Mouse (Mus musculus) kidney, embryonic 14.5 days (tissue): ENCODE measurements around the gene Rcor1. TPM values are rescaled to one million over a fixed set of nuclear protein-coding genes. Genes with fewer than 3 reads are reported as not detected.

ENCODE experiments used
- ATAC-seq: fragments of 200-750 bp; cut with Nextera tagmentation; 2 replicates; pipeline ENCODE4 v1.8.0; 2017; ENCODE audit warnings: moderate number of reproducible peaks, mild to moderate bottlenecking, moderate TSS enrichment, moderate library complexity; ENCODE audit not compliant: low FRiP score, low TSS enrichment
- H3K27ac ChIP-seq: fragments of 300-500 bp; sonication (generic); 2 replicates; pipeline ENCODE4 v1.5.1; 2014; ENCODE audit warnings: low read depth, mild to moderate bottlenecking, low read length, moderate library complexity, mixed read lengths
- H3K27me3 ChIP-seq: fragments of 300-500 bp; sonication (generic); 2 replicates; pipeline ENCODE4 v1.6.1; 2014; ENCODE audit warnings: mild to moderate bottlenecking, low read length; ENCODE audit not compliant: control insufficient read depth, insufficient read depth
- H3K36me3 ChIP-seq: fragments of 300-500 bp; sonication (generic); 2 replicates; pipeline ENCODE4 v1.6.1; 2014; ENCODE audit warnings: low read length, mixed read lengths; ENCODE audit not compliant: control insufficient read depth, insufficient read depth
- H3K4me1 ChIP-seq: fragments of 300-500 bp; sonication (generic); 2 replicates; pipeline ENCODE4 v1.6.1; 2014; ENCODE audit warnings: low read length, mixed read lengths; ENCODE audit not compliant: control insufficient read depth, insufficient read depth
- H3K4me2 ChIP-seq: fragments of 300-500 bp; sonication (generic); replicated peaks from 2 replicates; pipeline ENCODE4 v1.6.1; 2014; ENCODE audit warnings: low read depth, mild to moderate bottlenecking, low read length
- H3K4me3 ChIP-seq: fragments of 300-500 bp; sonication (generic); 2 replicates; pipeline ENCODE4 v1.5.1; 2014; ENCODE audit warnings: mild to moderate bottlenecking, low read length
- H3K9ac ChIP-seq: fragments of 300-500 bp; sonication (generic); 2 replicates; pipeline ENCODE4 v1.6.1; 2014; ENCODE audit warnings: low read depth, mild to moderate bottlenecking, low read length, moderate library complexity
- H3K9me3 ChIP-seq: fragments of 300-500 bp; sonication (generic); 2 replicates; pipeline ENCODE4 v1.6.1; 2016; ENCODE audit warnings: low read length; ENCODE audit not compliant: control insufficient read depth
- WGBS: fragments of 180-500 bp; shearing (Covaris S2); extraction: QIAGEN DNeasy Blood & Tissue Kit; methylation state at CpG from one replicate; pipeline ENCODE4 v1.1.7; 2014; 5-methylcytosine and 5-hydroxymethylcytosine counted together
- polyA plus RNA-seq: library from polyadenylated mRNA; unstranded; fragments of >200 nt; fragmentation: Nextera tagmentation; extraction: Ambion mirVana; gene quantifications from 2 replicates; pipeline ENCODE4 v1.2.1, GENCODE M21; 2014

The Rcor1 gene
- polyA plus RNA-seq, 1 experiment from 2014 or later: 17.4 TPM

GRCm38 (mm10) chr12:111152981-111153710 lies 114.0 kb downstream of the Rcor1 start:
- Histone ChIP-seq H3K4me3 (no peak overlapping the region), H3K27me3 (no peaks in the 10 kb centered on the region), H3K4me1 (peaks cover 5% of the 10 kb centered on the region; the same call in 1 of the 2 replicates), H3K9ac (no peak overlapping the region), H3K9me3 (no peaks in the 10 kb centered on the region), H3K36me3 (no peaks in the 10 kb centered on the region), H3K4me2 (no peak overlapping the region), H3K27ac (no peak overlapping the region)
- no peak for ATAC-seq
- 66% methylated on average over 7 of the region's 7 CpGs for WGBS

- no peak for ATAC-seq
- no peaks in the 10 kb centered on the region for H3K36me3 ChIP-seq
- no peak overlapping the region for H3K4me3 ChIP-seq
- 38% methylated on average over 5 of the region's 5 CpGs for WGBS
- H3K9ac ChIP-seq: no peak overlapping the region
- H3K4me1 ChIP-seq: peaks cover 5% of the 10 kb centered on the region; the same call in 1 of the 2 replicates
- no peaks in the 10 kb centered on the region for H3K9me3 ChIP-seq
- H3K27me3 ChIP-seq: no peaks in the 10 kb centered on the region
- no peak overlapping the region for H3K27ac ChIP-seq
- H3K4me2 ChIP-seq: no peak overlapping the region
Measured at GRCm38 (mm10) chr12:111153946-111154345, 114.8 kb downstream of the Rcor1 start.

GRCm38 (mm10) chr12:111154641-111155040 lies 115.5 kb downstream of the Rcor1 start:
- H3K9ac ChIP-seq: no peak overlapping the region
- H3K36me3 ChIP-seq: no peaks in the 10 kb centered on the region
- no peak for ATAC-seq
- peaks cover 4% of the 10 kb centered on the region for H3K4me1 ChIP-seq
- WGBS: 92% methylated on average over 6 of the region's 6 CpGs
- no peak overlapping the region for H3K4me2 ChIP-seq
- no peak overlapping the region for H3K27ac ChIP-seq
- no peaks in the 10 kb centered on the region for H3K27me3 ChIP-seq
- no peaks in the 10 kb centered on the region for H3K9me3 ChIP-seq
- H3K4me3 ChIP-seq: no peak overlapping the region

GRCm38 (mm10) chr12:111155756-111156155 lies 116.6 kb downstream of the Rcor1 start:
- H3K4me3 ChIP-seq: no peak overlapping the region
- WGBS: 100% methylated on average over 1 of the region's 1 CpGs
- no peak overlapping the region for H3K27ac ChIP-seq
- ATAC-seq: no peak
- no peaks in the 10 kb centered on the region for H3K9me3 ChIP-seq
- peaks cover 7% of the 10 kb centered on the region for H3K4me1 ChIP-seq
- no peaks in the 10 kb centered on the region for H3K27me3 ChIP-seq
- H3K36me3 ChIP-seq: no peaks in the 10 kb centered on the region
- no peak overlapping the region for H3K4me2 ChIP-seq
- H3K9ac ChIP-seq: no peak overlapping the region

GRCm38 (mm10) chr12:111159659-111160428 lies 120.7 kb downstream of the Rcor1 start:
- Histone ChIP-seq H3K9me3 (no peaks in the 10 kb centered on the region), H3K9ac (no peak overlapping the region), H3K4me3 (no peak overlapping the region), H3K36me3 (no peaks in the 10 kb centered on the region), H3K4me1 (peaks cover 14% of the 10 kb centered on the region), H3K27me3 (no peaks in the 10 kb centered on the region), H3K27ac (0 out of 2 replicates have a peak overlapping the region, but pooled peaks have one; percentile 17), H3K4me2 (no peak overlapping the region)
- no peak for ATAC-seq
- 51% methylated on average over 12 of the region's 12 CpGs for WGBS

- Histone ChIP-seq H3K9me3 (no peaks in the 10 kb centered on the region), H3K27me3 (no peaks in the 10 kb centered on the region), H3K36me3 (no peaks in the 10 kb centered on the region), H3K4me2 (no peak overlapping the region), H3K9ac (no peak overlapping the region), H3K27ac (no peak overlapping the region), H3K4me1 (peaks cover 14% of the 10 kb centered on the region), H3K4me3 (no peak overlapping the region)
- 88% methylated on average over 10 of the region's 10 CpGs for WGBS
- no peak for ATAC-seq
Measured at GRCm38 (mm10) chr12:111160871-111161270, 121.7 kb downstream of the Rcor1 start.

GRCm38 (mm10) chr12:111161943-111162311 lies 122.8 kb downstream of the Rcor1 start:
- Histone ChIP-seq H3K9me3 (no peaks in the 10 kb centered on the region), H3K27me3 (no peaks in the 10 kb centered on the region), H3K4me3 (peak overlapping the region; percentile 18; the same call in 1 of the 2 replicates), H3K9ac (no peak overlapping the region), H3K36me3 (no peaks in the 10 kb centered on the region), H3K4me1 (peaks cover 14% of the 10 kb centered on the region), H3K27ac (0 out of 2 replicates have a peak overlapping the region, but pooled peaks have one; percentile 67), H3K4me2 (peak overlapping the region; percentile 40)
- 30% methylated on average over 7 of the region's 7 CpGs for WGBS
- ATAC-seq: no peak

GRCm38 (mm10) chr12:111162312-111163061 lies 123.3 kb downstream of the Rcor1 start:
- H3K4me3 ChIP-seq: peak overlapping the region; percentile 18; the same call in 1 of the 2 replicates
- no peaks in the 10 kb centered on the region for H3K9me3 ChIP-seq
- ATAC-seq: peak; percentile 18; the same call in 1 of the 2 replicates
- 9% methylated on average over 16 of the region's 16 CpGs for WGBS
- peak overlapping the region; percentile 25; the same call in 1 of the 2 replicates for H3K9ac ChIP-seq
- H3K4me2 ChIP-seq: peak overlapping the region; percentile 40
- H3K4me1 ChIP-seq: peaks cover 14% of the 10 kb centered on the region
- no peaks in the 10 kb centered on the region for H3K36me3 ChIP-seq
- H3K27me3 ChIP-seq: no peaks in the 10 kb centered on the region
- peak overlapping the region; percentile 67 for H3K27ac ChIP-seq
